7 mouse cellular contexts compared by ENCODE assay signal in the genomic region with DNA sequence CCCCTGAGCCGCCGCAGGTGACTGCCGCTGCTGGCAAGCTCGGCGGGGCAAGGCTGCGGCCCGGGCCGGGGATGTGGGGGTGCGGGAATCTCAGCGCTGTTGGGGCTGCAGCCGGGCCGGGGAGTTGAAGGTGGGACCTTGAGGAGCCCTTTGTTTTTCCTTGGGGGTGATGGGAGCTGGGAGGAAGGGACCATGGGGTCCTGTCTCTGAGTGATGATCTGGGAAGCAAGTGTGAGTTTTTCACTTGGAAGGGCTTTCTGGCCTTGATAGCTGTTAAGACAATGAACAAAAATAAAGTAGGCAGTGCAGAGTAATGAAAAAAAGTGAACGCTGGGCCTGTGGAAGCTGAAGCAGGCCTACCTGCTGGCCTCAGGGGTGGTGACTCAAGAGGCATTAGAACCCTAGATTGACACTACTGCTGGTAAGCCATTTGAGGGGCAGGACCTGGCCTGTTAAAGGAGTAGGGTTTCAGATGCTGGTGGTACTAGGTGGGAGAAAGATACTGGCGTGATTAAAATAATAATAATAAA. TPM values are rescaled to one million over a fixed set of nuclear protein-coding genes. Genes with fewer than 3 reads are reported as not detected.
A peak's percentile ranks its signal among the peaks of the same experiment; 100 is the strongest.
DNase-seq lines count a peak whose midpoint lies in the region; ATAC-seq and TF ChIP-seq lines count a peak whose summit lies in the region.

No protein-coding gene starts in this region.

- no peak for ATAC-seq in lung, postnatal 0 days
- ATAC-seq in forebrain, embryonic 11.5 days (replicated peaks; ENCODE audit: low FRiP score) = no peak
- ATAC-seq in intestine, embryonic 14.5 days (replicated peaks; ENCODE audit: low FRiP score, low TSS enrichment, low read depth) = no peak
- no peak for ATAC-seq in neural tube, embryonic 14.5 days (ENCODE audit: low read depth)

- H3K9ac ChIP-seq in lung, postnatal 0 days (replicated peaks; ENCODE audit: low read depth) = peak overlapping the region; percentile 32
- peak overlapping the region; percentile 32; the same call in 1 of the 2 replicates for H3K9ac ChIP-seq in forebrain, embryonic 11.5 days (ENCODE audit: low read length)
- peak overlapping the region; percentile 55 for H3K9ac ChIP-seq in intestine, embryonic 14.5 days (ENCODE audit: low read length)
- peak overlapping the region; percentile 69 for H3K9ac ChIP-seq in neural tube, embryonic 14.5 days (replicated peaks; ENCODE audit: low read depth, low read length)

- WGBS in lung, postnatal 0 days = 6% methylated on average over 14 of the region's 14 CpGs
- WGBS in forebrain, embryonic 11.5 days = 5% methylated on average over 14 of the region's 14 CpGs
- 10% methylated on average over 14 of the region's 14 CpGs for WGBS in intestine, embryonic 14.5 days
- 9% methylated on average over 14 of the region's 14 CpGs for WGBS in neural tube, embryonic 14.5 days

- peaks cover 30% of the 10 kb centered on the region for H3K27me3 ChIP-seq in lung, postnatal 0 days (replicated peaks; ENCODE audit: insufficient read depth, low read length)
- peaks cover 64% of the 10 kb centered on the region for H3K27me3 ChIP-seq in forebrain, embryonic 11.5 days (ENCODE audit: control insufficient read depth, insufficient read depth, low read length)
- H3K27me3 ChIP-seq in intestine, embryonic 14.5 days (replicated peaks; ENCODE audit: control insufficient read depth, insufficient read depth, low read length) = peaks cover 72% of the 10 kb centered on the region
- peaks cover 14% of the 10 kb centered on the region for H3K27me3 ChIP-seq in neural tube, embryonic 14.5 days (ENCODE audit: control insufficient read depth, insufficient read depth, low read length)

- no peak for TF ChIP-seq CTCF in lung, postnatal 0 days (IDR thresholded peaks at IDR 0.05)

- H3K4me2 ChIP-seq in lung, postnatal 0 days (replicated peaks; ENCODE audit: low read depth, low read length) = peak overlapping the region; percentile 94
- H3K4me2 ChIP-seq in forebrain, embryonic 11.5 days (ENCODE audit: low read depth, low read length, severe bottlenecking) = peak overlapping the region; percentile 93
- H3K4me2 ChIP-seq in intestine, embryonic 14.5 days (ENCODE audit: low read length) = peak overlapping the region; percentile 77
- peak overlapping the region; percentile 91 for H3K4me2 ChIP-seq in neural tube, embryonic 14.5 days (ENCODE audit: low read depth, low read length)

- no peaks in the 10 kb centered on the region for H3K36me3 ChIP-seq in lung, postnatal 0 days (ENCODE audit: insufficient read depth, low read length)
- no peaks in the 10 kb centered on the region for H3K36me3 ChIP-seq in forebrain, embryonic 11.5 days (ENCODE audit: control insufficient read depth, insufficient read depth, low read length)
- no peaks in the 10 kb centered on the region for H3K36me3 ChIP-seq in intestine, embryonic 14.5 days (ENCODE audit: control insufficient read depth, insufficient read depth, low read length)
- no peaks in the 10 kb centered on the region for H3K36me3 ChIP-seq in neural tube, embryonic 14.5 days (ENCODE audit: control insufficient read depth, insufficient read depth, low read length)

- H3K27ac ChIP-seq in lung, postnatal 0 days (ENCODE audit: low read length) = no peak overlapping the region; the same call in 1 of the 2 replicates
- no peak overlapping the region for H3K27ac ChIP-seq in forebrain, embryonic 11.5 days (ENCODE audit: low read depth, low read length)
- no peak overlapping the region; the same call in 1 of the 2 replicates for H3K27ac ChIP-seq in intestine, embryonic 14.5 days (ENCODE audit: low read depth)
- peak overlapping the region; percentile 88; the same call in 1 of the 2 replicates for H3K27ac ChIP-seq in neural tube, embryonic 14.5 days (ENCODE audit: low read depth, low read length)

- H3K4me3 ChIP-seq in lung, postnatal 0 days (ENCODE audit: low read depth, low read length) = peak overlapping the region; percentile 60
- H3K4me3 ChIP-seq in forebrain, embryonic 11.5 days (ENCODE audit: low read depth, low read length) = peak overlapping the region; percentile 49
- H3K4me3 ChIP-seq in intestine, embryonic 14.5 days (ENCODE audit: low read depth, low read length) = peak overlapping the region; percentile 56
- peak overlapping the region; percentile 63 for H3K4me3 ChIP-seq in neural tube, embryonic 14.5 days (ENCODE audit: low read depth, low read length)

- DNase-seq in lung, postnatal 0 days (ENCODE audit: low spot score) = no peak
- DNase-seq in lung, adult 18-20 months = no peak
- no peak for DNase-seq in forebrain, embryonic 11.5 days (ENCODE audit: low spot score)
- no peak for DNase-seq in intestine, embryonic 14.5 days (ENCODE audit: low spot score)
- DNase-seq in spleen, adult 12 weeks (ENCODE audit: low spot score) = no peak
- no peak for DNase-seq in spleen, postnatal 14 days (ENCODE audit: low spot score in 2 of 2)

- TF ChIP-seq EP300 in lung, postnatal 0 days (IDR thresholded peaks at IDR 0.05) = no peak

- H3K4me1 ChIP-seq in lung, postnatal 0 days (ENCODE audit: insufficient read depth, low read depth, low read length) = peaks cover 9% of the 10 kb centered on the region; the same call in 1 of the 2 replicates
- peaks cover 11% of the 10 kb centered on the region for H3K4me1 ChIP-seq in forebrain, embryonic 11.5 days (replicated peaks; ENCODE audit: control insufficient read depth, insufficient read depth, low read length)
- peaks cover 10% of the 10 kb centered on the region for H3K4me1 ChIP-seq in intestine, embryonic 14.5 days (replicated peaks; ENCODE audit: control insufficient read depth, insufficient read depth, low read length)
- peaks cover 8% of the 10 kb centered on the region for H3K4me1 ChIP-seq in neural tube, embryonic 14.5 days (ENCODE audit: control insufficient read depth, insufficient read depth, low read length)

- no peaks in the 10 kb centered on the region for H3K9me3 ChIP-seq in lung, postnatal 0 days (ENCODE audit: low read length)
- no peaks in the 10 kb centered on the region for H3K9me3 ChIP-seq in forebrain, embryonic 11.5 days (ENCODE audit: control insufficient read depth, low read length)
- no peaks in the 10 kb centered on the region for H3K9me3 ChIP-seq in intestine, embryonic 14.5 days (ENCODE audit: control insufficient read depth, low read length)
- H3K9me3 ChIP-seq in neural tube, embryonic 14.5 days (ENCODE audit: control insufficient read depth, low read length) = no peaks in the 10 kb centered on the region

RNA-seq across cellular contexts. Expression of a gene that starts 6.4 kb away (rescaled TPM):
- polyA plus RNA-seq in lung, postnatal 0 days (2015; fragmentation: Nextera tagmentation; extraction: Ambion mirVana) = 2.7 and 3.1 TPM in 2 replicates
- polyA plus RNA-seq in forebrain, embryonic 11.5 days (2014; fragmentation: Nextera tagmentation; extraction: Ambion mirVana) = 1.4 and 2.2 TPM in 2 replicates
- polyA plus RNA-seq in intestine, embryonic 14.5 days (2014; fragmentation: Nextera tagmentation; extraction: Ambion mirVana) = 21.1 and 22.1 TPM in 2 replicates
- polyA plus RNA-seq in neural tube, embryonic 14.5 days (2014; fragmentation: Nextera tagmentation; extraction: Ambion mirVana) = 18.8 and 23.2 TPM in 2 replicates
